Mouse (Mus musculus) frontal cortex, adult (tissue): ENCODE results near the gene Grm7.

Experiments used
- ATAC-seq: cut with Nextera tagmentation; 2 replicates; pipeline ENCODE4 v1.9.2; 2017; ENCODE audit warnings: mild to moderate bottlenecking, moderate library complexity, mixed read lengths; ENCODE audit not compliant: low TSS enrichment

Gene Grm7

GRCm38 (mm10) chr6:110645411-110646361, at the start of gene Grm7:
Gene Grm7, plus strand, starts transcription at chr6:110645581.
- ATAC-seq = peak; percentile 61

- peak; percentile 20 for ATAC-seq
These were observed 355 bp upstream of the Grm7 start for GRCm38 (mm10) chr6:110645041-110645410.

GRCm38 (mm10) chr6:110646901-110647300, 1.5 kb downstream of the Grm7 start:
- 0 out of 2 replicates have a peak, but pooled peaks have one; percentile 10 for ATAC-seq

- ATAC-seq = no peak
These were observed 3.8 kb downstream of the Grm7 start for GRCm38 (mm10) chr6:110649227-110649626.

- ATAC-seq = no peak
These were observed 8.1 kb downstream of the Grm7 start for GRCm38 (mm10) chr6:110653361-110654001.

- ATAC-seq = no peak
These were observed 19.1 kb downstream of the Grm7 start for GRCm38 (mm10) chr6:110664436-110664835.

- 0 out of 2 replicates have a peak, but pooled peaks have one; percentile 16 for ATAC-seq
These were observed 23.1 kb downstream of the Grm7 start for GRCm38 (mm10) chr6:110668447-110668846.

GRCm38 (mm10) chr6:110690954-110691353, 45.6 kb downstream of the Grm7 start:
- peak; percentile 87 for ATAC-seq

GRCm38 (mm10) chr6:110709763-110710162, 64.4 kb downstream of the Grm7 start:
- peak; percentile 80 for ATAC-seq

- ATAC-seq = no peak
These were observed 69.6 kb downstream of the Grm7 start for GRCm38 (mm10) chr6:110714943-110715342.

GRCm38 (mm10) chr6:110723371-110723770, 78.0 kb downstream of the Grm7 start:
- ATAC-seq = no peak

GRCm38 (mm10) chr6:110733914-110734313, 88.5 kb downstream of the Grm7 start:
- ATAC-seq = no peak

- ATAC-seq = peak; percentile 48
These were observed 98.7 kb downstream of the Grm7 start for GRCm38 (mm10) chr6:110743981-110744670.

- ATAC-seq = no peak
These were observed 110.5 kb downstream of the Grm7 start for GRCm38 (mm10) chr6:110755921-110756320.

- no peak for ATAC-seq
These were observed 124.2 kb downstream of the Grm7 start for GRCm38 (mm10) chr6:110769588-110769987.

- ATAC-seq = no peak
These were observed 127.3 kb downstream of the Grm7 start for GRCm38 (mm10) chr6:110772652-110773051.

- ATAC-seq = no peak
These were observed 130.7 kb downstream of the Grm7 start for GRCm38 (mm10) chr6:110776046-110776445.

- no peak for ATAC-seq
These were observed 140.1 kb downstream of the Grm7 start for GRCm38 (mm10) chr6:110785497-110785928.

- peak; percentile 93 for ATAC-seq
These were observed 147.3 kb downstream of the Grm7 start for GRCm38 (mm10) chr6:110792696-110793095.

- no peak for ATAC-seq
These were observed 162.1 kb downstream of the Grm7 start for GRCm38 (mm10) chr6:110807481-110807880.

GRCm38 (mm10) chr6:110812214-110812613, 166.8 kb downstream of the Grm7 start:
- ATAC-seq = no peak

GRCm38 (mm10) chr6:110818236-110818635, 172.9 kb downstream of the Grm7 start:
- ATAC-seq = peak; percentile 79
